Mouse (Mus musculus): Measurements from ENCODE around the gene Disc1.

GRCm38 (mm10) chr8:125203016-125203415 is 149.0 kb downstream of the Disc1 start:
- TF ChIP-seq CTCF (IDR thresholded peaks at IDR 0.05; ENCODE audit: control insufficient read depth, insufficient read depth, insufficient read length), result no peak
- no peak for TF ChIP-seq MAX (IDR thresholded peaks at IDR 0.05)
- TF ChIP-seq MYOG (IDR thresholded peaks at IDR 0.05; ENCODE audit: control insufficient read depth, extremely low read depth, insufficient read length), result no peak
- TF ChIP-seq USF1 (IDR thresholded peaks at IDR 0.05; ENCODE audit: low read depth), result no peak
